8 mouse cellular contexts compared by ENCODE assay signal in genomic region chr19:53142190-53143107, GRCm38 (mm10). TPM values are rescaled to one million over a fixed set of nuclear protein-coding genes. Genes with fewer than 3 reads are reported as not detected.
A peak's percentile ranks its signal among the peaks of the same experiment; 100 is the strongest.
DNase-seq lines count a peak whose midpoint lies in the region; ATAC-seq and TF ChIP-seq lines count a peak whose summit lies in the region.

No protein-coding gene starts in this region.

- peaks cover 2% of the 10 kb centered on the region for H3K27me3 ChIP-seq in Patski
- H3K27me3 ChIP-seq in hindbrain, embryonic 13.5 days: peaks cover 17% of the 10 kb centered on the region

- WGBS in hindbrain, embryonic 13.5 days: under 1% methylated on average over 84 of the region's 84 CpGs

- no peaks in the 10 kb centered on the region for H3K36me3 ChIP-seq in hindbrain, embryonic 13.5 days

- no peaks in the 10 kb centered on the region for H3K9me3 ChIP-seq in hindbrain, embryonic 13.5 days

- peak overlapping the region; percentile 85 for H3K9ac ChIP-seq in hindbrain, embryonic 13.5 days

- H3K4me1 ChIP-seq in hindbrain, embryonic 13.5 days (replicated peaks): peaks cover 26% of the 10 kb centered on the region

- H3K4me3 ChIP-seq in hindbrain, embryonic 13.5 days: peak overlapping the region; percentile 92

- TF ChIP-seq CTCF in Patski (IDR thresholded peaks at IDR 0.05): peak; percentile 77

- peak overlapping the region; percentile 70 for H3K27ac ChIP-seq in hindbrain, embryonic 13.5 days

- in situ Hi-C loops in Patski (cut with MboI; ENCODE audit: low pct_unique_long_range_greater_than_20kb): loop anchor here (5.0 kb wide), 1 partner anchor 105 kb away; no protein-coding TSS in a partner anchor

- peak; percentile 97 for ATAC-seq in Patski
- ATAC-seq in hindbrain, embryonic 13.5 days (ENCODE audit: low FRiP score): peak; percentile 94

- POLR2A ChIA-PET in Patski (lab: Charles Lee): interaction anchor here (1.0 to 1.6 kb wide), 2 partner anchors 9 to 76 kb away, joined by 3 to 5 read pairs; no protein-coding TSS in a partner anchor

- peak overlapping the region; percentile 95 for H3K4me2 ChIP-seq in hindbrain, embryonic 13.5 days

- DNase-seq in Patski (ENCODE audit: low read depth, low spot score): peak; percentile 99
- peak; percentile 99 to 100 for DNase-seq in cerebellum, postnatal 14 days
- peak; percentile 99 to 100 for DNase-seq in frontal cortex, postnatal 14 days (ENCODE audit: low spot score in 2 of 2)
- DNase-seq in layer of hippocampus, postnatal 25 days (ENCODE audit: extremely low spot score in 1 of 2, low spot score in 1 of 2): peak; percentile 95 to 99
- DNase-seq in lung, postnatal 25 days (ENCODE audit: low spot score): peak; percentile 100
- DNase-seq in retina, embryonic 14.5 days (ENCODE audit: low spot score): peak; percentile 100
- peak; percentile 100 for DNase-seq in thymus, postnatal 4 days

- CTCF ChIA-PET in Patski (lab: Charles Lee): interaction anchor here (0.6 to 1.7 kb wide), 7 partner anchors 16 to 131 kb away, joined by 3 to 4 read pairs (median 4); no protein-coding TSS in a partner anchor

RNA-seq across cellular contexts. Expression of gene Add3, which starts 2.2 kb away (rescaled TPM):
- polyA plus RNA-seq in Patski (2021): 38.4 TPM
- 35.8 and 35.9 TPM in 2 replicates for polyA plus RNA-seq in hindbrain, embryonic 13.5 days (2015; fragmentation: Nextera tagmentation; extraction: Ambion mirVana)
- total RNA-seq in layer of hippocampus, postnatal 25 days (2021): 100 to 1,000 TPM; 115 to 125 TPM

Comparison
In these comparisons a context has a peak if more than half of its experiments do, and no peak if none do; other contexts are left out.
1. Peak in every context shown above with its lines: DNase-seq, ATAC-seq, H3K4me3 ChIP-seq and H3K27ac ChIP-seq.